Mouse (Mus musculus) skeletal muscle tissue, postnatal 0 days (tissue): ENCODE measurements around the gene Cnnm1. TPM values are rescaled to one million over a fixed set of nuclear protein-coding genes. Genes with fewer than 3 reads are reported as not detected.

Experiments
- polyA plus RNA-seq: library from polyadenylated mRNA; unstranded; fragments of >200 nt; fragmentation: Nextera tagmentation; extraction: Ambion mirVana; gene quantifications from 2 replicates; pipeline ENCODE4 v1.2.1, GENCODE M21; 2015

The Cnnm1 gene
- polyA plus RNA-seq, result 0.07 and 0.09 TPM in 2 replicates

GRCm38 (mm10) chr19:43440112-43440737 is at the start of gene Cnnm1:
Gene Cnnm1, plus strand, starts transcription at chr19:43440436.

DNA sequence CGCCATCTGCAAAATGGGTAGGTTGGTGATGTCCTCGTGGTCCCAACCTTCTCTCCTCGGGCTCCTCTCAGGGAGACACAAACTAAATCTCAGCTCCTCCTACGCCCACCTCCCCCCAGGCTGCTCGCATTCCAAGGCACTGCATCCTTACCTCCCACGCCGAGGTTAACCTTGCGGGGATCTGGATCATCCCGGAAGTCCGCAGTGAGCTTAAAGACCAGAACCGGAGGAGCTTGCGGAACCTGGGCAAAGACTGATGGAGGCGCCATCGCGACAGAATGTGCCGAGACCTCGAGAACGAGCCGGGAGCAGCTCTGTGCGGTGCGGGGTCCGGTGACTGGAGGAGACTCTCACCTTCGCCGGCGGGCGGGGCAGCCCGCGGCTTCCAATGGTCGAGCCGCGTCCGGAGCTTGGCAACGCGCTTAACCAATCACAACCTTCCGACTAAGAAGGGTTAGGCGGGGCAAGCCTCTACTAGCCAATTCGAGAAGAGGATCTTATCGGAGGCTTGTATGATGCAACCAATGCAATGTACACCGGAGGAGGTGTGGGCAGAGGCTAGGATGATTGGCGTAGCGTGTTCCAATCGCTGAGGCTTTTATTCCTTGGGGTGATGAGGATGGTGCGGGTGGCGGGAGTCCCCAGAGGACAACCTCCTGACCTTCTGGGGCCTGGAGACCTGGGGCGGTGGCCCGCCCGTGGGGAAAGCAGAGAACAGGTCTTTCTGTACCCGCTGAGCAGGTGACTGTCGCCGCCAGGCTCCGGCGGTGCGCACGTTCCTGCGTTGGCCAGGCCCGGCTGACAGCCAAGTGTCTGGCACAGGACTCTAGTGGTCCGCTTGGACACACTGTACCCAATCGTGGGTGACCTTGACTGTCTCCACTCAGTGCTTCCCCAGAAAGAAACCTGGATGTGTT is 84.2 kb downstream of the Cnnm1 start, which contains the start of gene Got1:
Gene Got1, minus strand, starts transcription at position 419 of the 917 bp plus-strand sequence.

Other genes with a start within 250 kb of the Cnnm1 start
- gene Hpse2, start 52.1 kb upstream of the Cnnm1 start, polyA plus RNA-seq, result 0.33 and 0.59 TPM in 2 replicates
- gene Got1, start 84.2 kb downstream of the Cnnm1 start, polyA plus RNA-seq, result 103 and 114 TPM in 2 replicates
- not detected in 2 replicates for gene Nkx2-3, start 171.9 kb downstream of the Cnnm1 start, polyA plus RNA-seq
- gene Slc25a28, start 234.4 kb downstream of the Cnnm1 start, polyA plus RNA-seq, result 8.8 and 9.4 TPM in 2 replicates
- 2.4 and 4.7 TPM in 2 replicates for gene Entpd7, start 249.2 kb downstream of the Cnnm1 start, polyA plus RNA-seq